Mouse (Mus musculus) R1 (cell line): ENCODE results near the gene Strada.
"Not testable (repeated sequence)": the region's sequence is repeated elsewhere in the genome, so short reads cannot be mapped to it uniquely, and the experiment has no call there.

Source experiments
- DNase-seq: peaks from one replicate; pipeline ENCODE4 v3.0.0-alpha.2; 2018; ENCODE audit warnings: low read depth, low spot score

The Strada gene

GRCm38 (mm10) chr11:106202123-106202465 lies at the start of gene Strada:
Strada (minus strand) TSS chr11:106202168.
- DNase-seq, result no peak

- no peak for DNase-seq
Observed at GRCm38 (mm10) chr11:106249326-106249725, 47.4 kb upstream of the Strada start.

GRCm38 (mm10) chr11:106246834-106247233 lies 44.9 kb upstream of the Strada start:
- DNase-seq, result peak; percentile 62

- DNase-seq, result not testable (repeated sequence)
Observed at GRCm38 (mm10) chr11:106233978-106234377, 32.0 kb upstream of the Strada start.

GRCm38 (mm10) chr11:106220603-106221002 lies 18.6 kb upstream of the Strada start:
- no peak for DNase-seq

GRCm38 (mm10) chr11:106216730-106217490 lies 14.9 kb upstream of the Strada start, which contains the start of gene Ddx42:
Ddx42 (plus strand) TSS chr11:106216926.
- peak; percentile 96 for DNase-seq

GRCm38 (mm10) chr11:106215927-106216729 lies 14.2 kb upstream of the Strada start, which contains the start of gene Ccdc47:
Ccdc47 (minus strand) TSS chr11:106216344.
- peak; percentile 98 for DNase-seq

- DNase-seq, result no peak
Observed at GRCm38 (mm10) chr11:106215450-106215859, 13.5 kb upstream of the Strada start.

- DNase-seq, result no peak
Observed at GRCm38 (mm10) chr11:106214856-106215255, 12.9 kb upstream of the Strada start.

- DNase-seq, result no peak
Observed at GRCm38 (mm10) chr11:106212771-106213170, 10.8 kb upstream of the Strada start.

- DNase-seq, result no peak
Observed at GRCm38 (mm10) chr11:106201337-106202122, 438 bp downstream of the Strada start.

GRCm38 (mm10) chr11:106200756-106201155 lies 1.2 kb downstream of the Strada start:
- DNase-seq, result no peak

- not testable (repeated sequence) for DNase-seq
Observed at GRCm38 (mm10) chr11:106199997-106200396, 2.0 kb downstream of the Strada start.

- no peak for DNase-seq
Observed at GRCm38 (mm10) chr11:106198277-106198676, 3.7 kb downstream of the Strada start.

GRCm38 (mm10) chr11:106195341-106195740 lies 6.6 kb downstream of the Strada start:
- DNase-seq, result no peak

- DNase-seq, result no peak
Observed at GRCm38 (mm10) chr11:106194891-106195290, 7.1 kb downstream of the Strada start.

- DNase-seq, result no peak
Observed at GRCm38 (mm10) chr11:106194155-106194541, 7.8 kb downstream of the Strada start.

GRCm38 (mm10) chr11:106193371-106194154 lies 8.4 kb downstream of the Strada start:
- DNase-seq, result peak; percentile 97

GRCm38 (mm10) chr11:106192657-106193370 lies 9.2 kb downstream of the Strada start:
- peak; percentile 34 for DNase-seq

- DNase-seq, result no peak
Observed at GRCm38 (mm10) chr11:106192241-106192640, 9.7 kb downstream of the Strada start.
